ENCODE assay signal across 8 mouse cellular contexts in the genomic region with DNA sequence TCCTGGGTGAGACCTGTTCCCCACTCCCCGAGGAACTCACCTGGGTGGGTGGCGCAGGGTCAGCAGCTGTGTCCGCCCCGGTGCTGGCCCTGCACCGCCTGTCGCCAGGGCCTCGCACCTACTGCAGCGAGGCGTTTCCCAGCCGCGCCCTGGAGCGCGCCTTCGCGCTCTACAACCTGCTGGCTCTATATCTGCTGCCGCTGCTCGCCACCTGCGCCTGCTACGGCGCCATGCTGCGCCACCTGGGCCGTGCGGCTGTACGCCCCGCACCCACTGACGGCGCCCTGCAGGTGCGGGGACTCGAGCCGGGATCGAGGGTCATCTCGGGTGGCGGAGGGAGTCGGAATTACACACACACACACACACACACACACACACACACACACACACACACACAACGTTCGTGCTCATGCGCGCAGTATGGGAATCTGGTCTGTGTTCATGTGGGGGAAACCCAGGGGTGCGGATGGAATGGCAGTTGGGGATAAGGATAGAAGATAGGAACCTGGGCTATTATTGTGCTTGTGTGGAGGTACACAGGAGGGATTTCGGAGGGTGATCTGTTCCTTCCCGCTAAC. TPM values are rescaled to one million over a fixed set of nuclear protein-coding genes. Genes with fewer than 3 reads are reported as not detected.
DNase-seq lines count a peak whose midpoint lies in the region; ATAC-seq and TF ChIP-seq lines count a peak whose summit lies in the region.

A gene (minus strand): TSS at position 251 of the 578 bp plus-strand sequence.

- TF ChIP-seq CTCF in ES-Bruce4 (IDR thresholded peaks at IDR 0.05; ENCODE audit: low read depth, low read length): no peak
- TF ChIP-seq CTCF in embryonic fibroblast, embryonic 13.5 days (IDR thresholded peaks at IDR 0.05; ENCODE audit: borderline replicate concordance, insufficient read depth, low read length): no peak

- intact Hi-C loops in heart, postnatal 10 days (cut with DNase I): no loop called here

- WGBS in limb, embryonic 11.5 days: 6% methylated on average over 41 of the region's 41 CpGs
- WGBS in neural tube, embryonic 15.5 days: 4% methylated on average over 41 of the region's 41 CpGs

- peaks cover 7% of the 10 kb centered on the region for H3K4me1 ChIP-seq in ES-Bruce4 (ENCODE audit: control insufficient read depth, insufficient read depth, low read length)
- H3K4me1 ChIP-seq in embryonic fibroblast, embryonic 13.5 days (ENCODE audit: control insufficient read depth, insufficient read depth, low read length): no peaks in the 10 kb centered on the region
- H3K4me1 ChIP-seq in limb, embryonic 11.5 days (ENCODE audit: control insufficient read depth, insufficient read depth, low read length): peaks cover 37% of the 10 kb centered on the region
- peaks cover 48% of the 10 kb centered on the region for H3K4me1 ChIP-seq in neural tube, embryonic 15.5 days

- H3K9ac ChIP-seq in ES-Bruce4 (ENCODE audit: low read depth, poor library complexity, severe bottlenecking): peak within 1 kb of the TSS; percentile 37
- peak within 1 kb of the TSS; percentile 43 for H3K9ac ChIP-seq in limb, embryonic 11.5 days (ENCODE audit: low read length)
- peak within 1 kb of the TSS; percentile 34 for H3K9ac ChIP-seq in neural tube, embryonic 15.5 days (replicated peaks)

- no peak for ATAC-seq in frontal cortex, adult (ENCODE audit: low TSS enrichment)
- no peak for ATAC-seq in limb, embryonic 11.5 days (ENCODE audit: insufficient number of reproducible peaks, low FRiP score, low TSS enrichment, low read depth)
- ATAC-seq in neural tube, embryonic 15.5 days (ENCODE audit: low FRiP score): no peak

- H3K36me3 ChIP-seq in ES-Bruce4 (ENCODE audit: control insufficient read depth, insufficient read depth, low read length, poor library complexity, severe bottlenecking): no peaks in the 10 kb centered on the region
- H3K36me3 ChIP-seq in limb, embryonic 11.5 days (ENCODE audit: control insufficient read depth, insufficient read depth, low read length): no peaks in the 10 kb centered on the region
- no peaks in the 10 kb centered on the region for H3K36me3 ChIP-seq in neural tube, embryonic 15.5 days

- no peaks in the 10 kb centered on the region for H3K9me3 ChIP-seq in ES-Bruce4 (replicated peaks; ENCODE audit: control insufficient read depth, insufficient read depth, low read length, poor library complexity, severe bottlenecking)
- peaks cover 3% of the 10 kb centered on the region; the same call in 1 of the 2 replicates for H3K9me3 ChIP-seq in limb, embryonic 11.5 days (ENCODE audit: control insufficient read depth, low read length)
- no peaks in the 10 kb centered on the region for H3K9me3 ChIP-seq in neural tube, embryonic 15.5 days (replicated peaks)

- TF ChIP-seq EP300 in ES-Bruce4 (IDR thresholded peaks at IDR 0.05; ENCODE audit: insufficient read depth, low read depth, low read length): no peak

- no peak for TF ChIP-seq POLR2A in ES-Bruce4 (IDR thresholded peaks at IDR 0.05; ENCODE audit: insufficient read depth, low read length)
- no peak for TF ChIP-seq POLR2A in embryonic fibroblast, embryonic 13.5 days (IDR thresholded peaks at IDR 0.05; ENCODE audit: low read depth, low read length)

- no peak within 1 kb of the TSS for H3K27ac ChIP-seq in ES-Bruce4 (ENCODE audit: insufficient read depth, low read length)
- no peak within 1 kb of the TSS for H3K27ac ChIP-seq in embryonic fibroblast, embryonic 13.5 days (ENCODE audit: insufficient read depth, low read length)
- no peak within 1 kb of the TSS for H3K27ac ChIP-seq in limb, embryonic 11.5 days (replicated peaks; ENCODE audit: low read depth, low read length)
- H3K27ac ChIP-seq in neural tube, embryonic 15.5 days (replicated peaks): no peak within 1 kb of the TSS

- H3K4me3 ChIP-seq in ES-Bruce4 (ENCODE audit: low read depth, low read length): peak within 1 kb of the TSS; percentile 49
- no peak within 1 kb of the TSS for H3K4me3 ChIP-seq in embryonic fibroblast, embryonic 13.5 days (ENCODE audit: insufficient read depth, low read length)
- H3K4me3 ChIP-seq in limb, embryonic 11.5 days (ENCODE audit: low read depth, low read length): peak within 1 kb of the TSS; percentile 25
- peak within 1 kb of the TSS; percentile 34 for H3K4me3 ChIP-seq in neural tube, embryonic 15.5 days (replicated peaks)

- peak within 1 kb of the TSS; percentile 45 for H3K4me2 ChIP-seq in limb, embryonic 11.5 days (ENCODE audit: low read depth, severe bottlenecking)
- peak within 1 kb of the TSS; percentile 60 for H3K4me2 ChIP-seq in neural tube, embryonic 15.5 days

- DNase-seq in frontal cortex, adult 2 months (ENCODE audit: extremely low spot score in 1 of 2, low spot score in 1 of 2): no peak
- DNase-seq in heart, postnatal 10 days: no peak
- no peak for DNase-seq in limb, embryonic 11.5 days (ENCODE audit: low spot score)
- DNase-seq in yolk sac, embryonic 10.5 days (ENCODE audit: low spot score): no peak

- H3K27me3 ChIP-seq in ES-Bruce4 (ENCODE audit: control insufficient read depth, insufficient read depth, low read length, poor library complexity, severe bottlenecking): no peaks in the 10 kb centered on the region
- H3K27me3 ChIP-seq in limb, embryonic 11.5 days (ENCODE audit: control insufficient read depth, insufficient read depth, low read length): peaks cover 61% of the 10 kb centered on the region
- peaks cover 65% of the 10 kb centered on the region for H3K27me3 ChIP-seq in neural tube, embryonic 15.5 days (replicated peaks)

RNA-seq across cellular contexts. Expression of the gene that starts here (rescaled TPM):
- 380 and 385 TPM in 2 replicates for polyA plus RNA-seq in frontal cortex, adult 2 months (2012; rRNA removed)
- 49.4 and 56.5 TPM in 2 replicates for polyA plus RNA-seq in ES-Bruce4 (2011; ENCODE audit: insufficient read depth, insufficient read length, low read depth, missing spikeins)
- polyA plus RNA-seq in embryonic fibroblast, embryonic 13.5 days (2011; ENCODE audit: insufficient read length, low read depth, missing spikeins): 66.3 and 86.3 TPM in 2 replicates
- total RNA-seq in heart, postnatal 10 days (2021): 10 to 100 TPM; 93.4 to 94.9 TPM
- polyA plus RNA-seq in limb, embryonic 11.5 days (2014; fragmentation: Nextera tagmentation; extraction: Ambion mirVana): 133 and 138 TPM in 2 replicates
- polyA plus RNA-seq in neural tube, embryonic 15.5 days (2015; fragmentation: Nextera tagmentation; extraction: Ambion mirVana): 264 and 288 TPM in 2 replicates
